Mouse (Mus musculus) embryo, embryonic 10.5 days (tissue): ENCODE results near the gene Ndufaf2.
A peak's percentile ranks its signal among the peaks of the same experiment; 100 is the strongest.

Experiments used
- DNase-seq: peaks from one replicate; pipeline ENCODE4 v3.0.0-alpha.2; 2015; ENCODE audit warnings: low spot score

Gene Ndufaf2

DNA sequence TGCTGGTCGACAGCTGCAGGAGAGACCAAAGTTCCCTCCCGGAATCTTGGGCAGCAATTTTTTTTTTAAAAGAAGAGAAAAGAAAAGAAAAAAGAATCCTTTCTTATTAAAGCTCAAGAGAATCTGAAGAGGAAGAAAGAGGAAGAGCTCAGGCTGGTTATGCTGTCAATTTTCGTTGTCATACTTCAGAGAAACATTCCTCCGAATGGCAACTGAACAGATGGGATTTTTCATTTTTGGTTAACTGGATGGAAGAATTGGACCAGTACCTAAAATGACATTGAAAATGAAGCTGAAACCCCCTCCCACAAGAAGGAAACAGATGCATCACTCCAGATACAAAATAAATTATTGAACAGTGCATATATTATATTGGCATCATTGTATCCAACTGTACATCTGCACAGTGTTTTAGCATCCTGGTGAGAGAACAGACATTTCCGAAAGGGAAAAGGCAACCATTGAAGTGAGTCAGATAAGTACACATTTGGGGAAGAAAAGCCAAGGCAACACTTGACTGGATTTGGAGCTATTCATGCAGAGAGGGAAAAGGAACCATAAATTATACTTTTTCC, 19.9 kb downstream of the Ndufaf2 start:
- no peak for DNase-seq

DNA sequence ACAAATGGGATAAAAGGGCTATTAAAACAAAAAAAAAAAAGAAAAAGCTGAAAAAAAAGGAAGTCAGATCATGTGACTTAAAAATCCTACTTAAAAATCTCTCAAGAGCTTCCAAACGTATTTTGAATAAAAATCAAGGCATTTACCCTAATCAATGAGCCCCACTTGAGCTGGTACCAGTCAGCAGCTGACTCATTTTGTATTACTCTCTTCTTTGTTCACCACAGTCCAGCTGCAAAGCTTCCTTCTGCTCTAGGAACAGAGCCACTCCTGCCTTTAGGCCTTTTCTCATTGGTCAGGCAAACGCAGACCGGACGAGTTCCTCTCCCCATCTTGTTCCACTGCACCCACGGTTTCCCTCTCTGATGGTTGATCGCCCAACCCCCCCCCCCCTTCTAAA, 22.8 kb downstream of the Ndufaf2 start:
- no peak for DNase-seq

DNA sequence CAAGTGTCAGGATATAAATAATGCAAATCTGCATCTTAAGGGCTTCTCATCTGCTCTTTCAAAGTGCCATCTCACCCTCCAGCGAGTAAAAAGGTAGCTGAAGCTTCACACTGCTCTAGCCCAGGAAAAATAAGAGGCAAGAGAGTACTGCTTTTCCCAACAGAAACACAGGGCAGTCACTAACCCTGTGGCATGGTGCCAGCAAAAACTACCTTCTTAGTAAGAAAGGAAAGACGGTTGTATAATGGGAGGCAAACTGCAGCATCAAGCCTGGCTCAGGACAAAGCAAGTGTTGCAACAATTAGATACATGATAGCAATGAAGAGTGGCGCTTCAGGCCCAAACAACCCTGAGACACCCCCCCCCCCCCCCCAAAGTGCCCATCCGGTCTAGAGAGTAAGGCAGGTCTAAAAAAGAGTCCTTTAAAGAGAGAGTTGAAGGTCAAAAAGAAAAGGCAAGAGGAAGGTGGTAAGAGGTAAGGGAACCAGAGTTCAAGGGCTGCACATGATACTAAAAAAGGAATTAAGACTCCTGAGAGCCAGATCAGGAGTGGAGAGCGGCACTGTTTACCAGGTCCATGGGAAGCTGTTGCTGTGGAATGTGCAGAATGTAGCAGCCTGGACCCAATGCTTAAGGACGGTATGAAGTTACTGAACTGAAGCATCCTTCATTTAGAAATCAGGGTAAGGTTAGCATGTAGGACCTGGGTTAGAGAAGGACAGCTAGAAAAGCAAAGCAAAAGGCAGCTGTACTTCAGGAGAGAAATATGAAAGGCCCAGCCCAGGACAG, 26.2 kb downstream of the Ndufaf2 start:
- DNase-seq, result no peak

DNA sequence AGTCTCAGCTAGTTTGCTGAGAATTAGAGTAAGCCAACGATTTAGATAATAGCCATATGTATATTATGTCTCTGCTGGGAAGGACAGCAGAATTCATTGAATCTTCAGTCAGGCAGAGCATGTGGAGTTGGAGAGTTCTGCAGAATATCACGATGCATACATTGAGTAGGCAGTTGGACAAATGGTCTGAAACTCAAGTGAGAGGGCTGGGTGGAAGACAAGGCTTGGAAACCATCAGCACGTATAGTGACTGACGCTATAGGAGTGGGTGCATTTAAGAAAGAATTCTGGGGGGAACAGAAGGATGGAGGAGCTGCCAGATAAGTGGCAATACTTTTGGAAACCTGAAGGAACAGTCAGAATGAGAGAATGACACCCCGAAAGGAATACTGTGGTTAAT, 27.7 kb downstream of the Ndufaf2 start:
- DNase-seq, result no peak

DNA sequence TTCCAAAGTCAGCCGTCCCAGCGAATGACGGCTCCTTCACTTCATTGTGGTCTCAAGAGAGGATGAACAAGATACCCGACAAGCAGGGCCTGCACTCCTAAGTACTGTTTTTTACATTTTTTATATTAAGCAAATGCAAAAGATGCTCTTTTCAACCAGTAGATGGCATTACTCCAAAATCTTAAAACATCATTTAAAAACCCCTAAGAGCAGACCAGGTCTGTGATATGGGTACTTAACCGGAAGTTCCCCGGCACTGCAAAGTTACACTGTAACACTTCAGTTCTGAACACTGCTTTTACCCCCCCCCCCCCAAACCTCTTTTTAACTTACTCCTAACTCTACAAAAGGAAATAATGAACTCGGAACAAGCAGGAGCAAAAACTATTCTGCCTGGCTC, 29.4 kb downstream of the Ndufaf2 start:
- no peak for DNase-seq

DNA sequence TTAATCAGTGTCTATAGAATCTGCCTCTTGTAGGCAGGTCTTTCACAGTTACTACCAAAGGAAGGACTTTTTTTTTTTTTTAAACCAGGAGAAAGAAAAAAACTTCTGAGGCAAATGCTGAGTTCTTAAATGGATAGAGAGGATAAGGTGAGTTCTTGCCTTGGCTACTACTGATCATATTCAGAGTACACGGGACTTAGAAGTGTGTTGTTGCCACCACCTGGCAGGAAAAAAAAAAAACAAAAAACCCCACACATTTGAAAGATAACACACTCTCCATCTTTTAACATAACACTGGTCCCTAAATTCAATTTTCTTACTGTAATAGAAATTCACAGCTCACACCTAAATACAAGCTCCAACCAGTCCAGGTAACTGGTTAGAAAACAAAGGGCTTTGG, 30.5 kb downstream of the Ndufaf2 start:
- DNase-seq, result no peak

DNA sequence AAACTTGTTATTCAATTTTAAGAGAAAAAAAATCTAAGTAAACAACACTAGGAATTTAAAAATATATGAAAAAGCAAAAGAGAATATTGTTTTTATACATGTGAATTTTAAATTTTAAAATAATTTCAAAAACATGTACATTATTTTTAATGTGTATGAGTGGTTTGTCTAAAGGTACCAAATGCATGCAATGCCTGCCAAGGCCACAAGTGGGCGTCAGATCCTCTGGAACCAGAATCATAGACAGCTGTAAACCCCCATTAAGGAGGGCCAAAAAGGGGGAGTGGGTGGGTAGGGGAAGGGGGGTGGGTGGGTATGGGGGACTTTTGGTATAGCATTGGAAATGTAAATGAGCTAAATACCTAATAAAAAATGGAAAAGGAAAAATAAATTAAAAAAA, 31.3 kb downstream of the Ndufaf2 start:
- DNase-seq, result peak; percentile 76

DNA sequence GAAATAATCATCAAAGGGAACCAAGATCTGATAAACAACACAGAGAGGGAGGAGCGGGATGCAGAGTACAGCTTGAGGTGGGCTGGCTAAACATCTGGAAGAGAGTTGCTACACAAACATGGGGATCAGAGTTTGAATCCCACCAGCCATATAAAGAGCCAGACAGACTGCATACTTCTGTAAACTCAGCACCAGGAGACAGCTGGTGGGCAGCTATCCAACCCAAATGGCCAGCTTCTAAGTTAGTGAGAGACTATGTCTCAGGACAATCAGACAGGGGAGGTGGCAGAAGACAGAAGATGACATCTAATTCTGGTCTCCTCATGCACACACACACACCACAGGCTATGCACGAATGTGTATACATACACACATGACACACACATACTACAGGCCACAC, 32.2 kb downstream of the Ndufaf2 start:
- DNase-seq, result no peak

DNA sequence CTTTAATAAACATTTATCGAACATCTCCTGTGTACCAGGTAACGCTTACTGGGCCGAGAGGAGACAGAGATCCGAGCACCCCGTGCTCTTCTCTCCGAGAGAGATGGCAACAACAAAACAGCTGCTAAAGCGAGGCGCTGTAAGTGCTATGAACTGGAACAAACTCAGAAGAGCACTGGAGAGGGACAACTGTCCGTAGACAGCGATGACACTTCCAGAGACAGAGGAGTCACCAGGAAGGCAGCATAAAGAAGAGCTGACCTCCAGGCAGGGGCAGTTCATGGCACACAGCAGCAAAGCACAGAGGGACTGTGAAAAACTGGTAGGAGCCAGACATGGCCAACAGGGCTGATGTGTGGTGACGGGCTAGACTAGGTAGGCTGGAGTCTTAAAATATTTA, 34.3 kb downstream of the Ndufaf2 start:
- DNase-seq, result no peak

DNA sequence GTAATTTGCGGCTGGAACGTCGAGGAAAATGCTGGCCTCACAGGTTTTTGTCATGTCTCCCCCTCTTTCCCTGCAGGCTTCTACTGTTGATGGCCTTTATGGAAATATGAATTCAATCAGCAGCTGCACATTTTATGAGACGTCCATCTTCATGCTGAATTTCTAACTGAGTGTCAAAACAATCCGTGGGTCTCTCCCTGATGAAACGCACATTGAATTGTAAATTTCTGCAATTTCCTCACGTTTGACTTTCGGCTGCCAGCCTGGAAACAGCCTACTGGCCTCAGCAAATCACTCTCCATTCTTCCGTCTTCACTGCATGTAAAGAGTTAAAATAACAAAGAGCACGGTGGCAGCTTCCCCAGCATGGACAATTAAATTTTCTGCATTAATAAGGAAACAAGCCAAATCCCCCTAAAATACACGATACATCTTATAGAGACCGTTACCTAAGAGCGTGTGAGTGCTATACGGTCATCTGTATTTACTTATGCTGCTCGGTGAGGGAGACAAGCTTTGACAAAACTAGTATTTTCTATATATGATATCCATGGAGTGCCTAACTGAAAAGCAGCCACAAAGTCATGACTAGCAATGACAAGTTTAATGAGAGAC, 35.2 kb downstream of the Ndufaf2 start:
- DNase-seq, result no peak

DNA sequence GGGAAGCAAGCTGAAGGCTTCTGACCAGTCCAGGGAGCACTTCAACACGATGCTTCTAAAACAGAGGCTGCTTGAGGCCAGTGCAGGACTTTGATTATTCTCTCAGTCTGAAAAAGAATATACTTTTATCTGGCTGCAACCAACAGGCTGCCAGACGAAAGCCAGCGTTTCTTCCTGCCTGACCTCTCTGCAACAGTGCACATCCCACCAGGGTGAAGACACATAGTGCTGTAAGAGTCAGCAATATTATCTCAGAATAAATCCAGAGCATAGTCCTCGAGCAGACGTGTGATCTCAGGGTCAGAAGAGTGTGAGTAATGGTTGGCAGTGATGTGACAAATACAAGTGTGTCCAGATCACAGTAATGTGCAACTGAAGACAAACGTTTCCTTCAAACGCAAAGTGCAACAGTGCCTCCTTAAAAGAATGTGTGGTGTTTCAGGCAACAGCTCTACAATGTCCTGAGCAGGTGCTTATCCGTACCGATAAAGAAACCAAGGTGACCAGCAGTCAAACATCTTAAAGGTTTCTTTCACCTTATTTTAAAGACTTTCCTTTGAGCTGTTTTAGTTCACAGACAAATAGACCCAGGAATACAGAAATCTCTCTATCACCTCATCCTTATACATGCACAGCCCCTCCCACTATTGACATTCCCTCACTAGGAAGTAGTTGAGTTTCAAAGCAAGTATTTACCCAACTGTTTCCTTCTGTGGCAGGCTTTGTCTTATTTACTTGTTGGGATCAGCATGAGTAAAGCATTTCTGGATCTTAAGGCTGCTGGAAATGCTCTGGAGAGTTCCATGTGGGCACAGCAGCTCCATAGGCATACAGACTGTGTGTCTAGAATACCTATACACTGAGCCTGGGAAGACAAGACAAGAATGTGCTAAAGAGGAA, 38.8 kb downstream of the Ndufaf2 start:
- no peak for DNase-seq

DNA sequence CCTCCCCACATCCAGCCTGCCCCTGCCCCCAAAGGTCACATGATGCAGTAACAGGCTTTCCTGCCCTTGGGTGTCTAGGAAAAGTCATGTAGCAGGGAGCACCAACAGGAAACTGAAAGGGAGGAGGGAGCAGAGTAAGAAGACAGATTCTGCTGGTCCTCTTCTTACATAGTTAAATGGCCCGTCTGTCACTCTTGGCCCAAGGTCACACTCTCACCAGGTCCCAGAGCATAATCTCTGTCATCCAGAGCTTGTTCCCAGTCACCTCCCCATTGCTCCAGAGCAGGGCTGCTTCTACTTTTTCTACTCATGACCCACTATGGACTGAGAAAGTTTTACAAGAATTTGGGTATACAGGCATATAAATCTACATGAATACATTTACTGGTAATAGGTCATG, 40.2 kb downstream of the Ndufaf2 start:
- no peak for DNase-seq

DNA sequence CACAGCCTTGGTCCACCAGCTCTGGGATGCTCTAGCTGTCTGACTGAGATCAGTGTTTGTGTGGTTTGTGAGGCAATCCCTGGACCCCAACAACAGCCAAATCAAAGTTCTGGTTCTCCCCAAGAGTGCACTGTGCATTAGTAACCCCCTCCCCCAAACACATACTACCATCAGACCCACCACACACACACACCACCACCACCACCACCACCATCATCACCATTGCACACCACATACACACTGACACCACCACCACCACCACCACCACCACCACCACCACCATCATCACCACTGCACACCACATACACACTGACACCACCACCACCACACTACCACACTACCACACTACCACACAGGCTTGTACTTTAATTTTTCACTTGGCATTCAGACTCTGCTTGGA, 40.8 kb downstream of the Ndufaf2 start:
- DNase-seq, result no peak

DNA sequence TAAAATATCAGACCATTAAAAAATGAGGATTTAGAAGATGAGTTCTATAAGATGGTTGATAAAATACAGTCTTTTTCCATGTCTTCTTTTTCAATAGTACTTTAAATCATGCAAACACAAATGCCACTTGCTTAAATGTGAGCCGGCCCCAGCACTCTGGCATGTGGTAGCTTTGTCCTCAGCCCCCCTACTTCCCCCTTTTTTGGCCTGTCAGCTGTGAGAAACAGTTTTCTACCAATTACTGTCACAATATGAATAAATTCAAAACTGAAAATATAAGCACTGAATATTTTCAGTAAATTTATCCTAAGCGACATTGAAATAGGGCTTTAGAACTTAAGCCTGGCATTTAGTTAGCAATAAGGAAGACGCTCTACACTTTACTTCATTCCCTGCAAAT, 44.2 kb downstream of the Ndufaf2 start:
- DNase-seq, result no peak

DNA sequence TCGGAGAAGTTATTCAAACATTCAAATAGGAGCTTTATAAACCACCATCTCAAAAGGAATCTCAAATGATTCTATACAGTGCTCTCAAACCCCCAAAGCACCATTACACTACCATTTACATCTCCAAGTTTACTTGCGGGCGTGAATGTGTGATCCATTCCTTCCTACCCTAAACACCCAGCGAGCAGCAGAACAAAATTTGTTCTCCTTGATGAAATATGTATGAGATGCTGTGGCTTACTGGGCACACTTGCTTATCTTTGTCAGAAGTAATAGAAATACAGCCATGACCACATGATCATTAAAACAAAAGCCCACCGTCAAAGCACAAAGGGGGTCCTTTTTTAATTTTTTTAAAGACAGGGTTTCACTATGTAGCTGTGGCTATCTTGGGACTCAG, 44.9 kb downstream of the Ndufaf2 start:
- no peak for DNase-seq

DNA sequence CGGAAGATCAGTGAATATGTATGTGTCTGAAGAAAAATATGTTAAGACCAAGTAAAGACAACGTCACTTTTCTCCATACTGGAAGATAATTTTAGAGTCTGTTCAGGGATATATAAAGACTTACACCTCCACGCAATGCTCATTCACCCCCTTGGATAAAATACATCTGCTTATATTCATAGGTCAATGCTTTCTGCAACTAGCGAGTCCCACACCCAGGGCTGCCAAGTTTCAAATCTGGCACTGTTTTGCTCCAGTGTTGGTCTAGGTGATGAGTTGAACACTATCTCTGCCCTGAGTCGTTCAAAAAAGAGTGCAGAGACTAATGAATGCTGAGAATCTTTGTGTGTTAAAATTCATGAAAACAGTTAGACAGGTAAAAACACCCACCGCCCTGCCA, 47.5 kb downstream of the Ndufaf2 start:
- no peak for DNase-seq

DNA sequence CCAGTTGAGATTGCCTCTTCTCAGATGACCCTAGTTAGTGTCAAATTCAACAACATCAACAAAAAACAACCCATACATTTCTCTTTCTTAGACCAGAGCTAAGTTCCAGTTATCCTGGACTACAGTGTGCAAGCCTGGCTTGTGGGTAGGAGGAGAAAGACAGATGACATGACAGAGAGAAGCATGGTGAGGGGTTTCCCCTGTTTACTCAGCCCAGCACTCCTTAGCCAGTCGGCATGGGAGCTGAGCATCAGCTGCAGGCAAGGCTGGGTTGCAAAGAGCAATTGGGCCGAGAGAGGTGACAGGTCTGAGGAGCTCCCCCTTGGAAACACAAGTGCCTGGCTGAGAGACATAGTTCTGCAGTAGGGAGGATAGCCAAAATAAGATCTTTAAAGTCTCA, 57.7 kb downstream of the Ndufaf2 start:
- no peak for DNase-seq

DNA sequence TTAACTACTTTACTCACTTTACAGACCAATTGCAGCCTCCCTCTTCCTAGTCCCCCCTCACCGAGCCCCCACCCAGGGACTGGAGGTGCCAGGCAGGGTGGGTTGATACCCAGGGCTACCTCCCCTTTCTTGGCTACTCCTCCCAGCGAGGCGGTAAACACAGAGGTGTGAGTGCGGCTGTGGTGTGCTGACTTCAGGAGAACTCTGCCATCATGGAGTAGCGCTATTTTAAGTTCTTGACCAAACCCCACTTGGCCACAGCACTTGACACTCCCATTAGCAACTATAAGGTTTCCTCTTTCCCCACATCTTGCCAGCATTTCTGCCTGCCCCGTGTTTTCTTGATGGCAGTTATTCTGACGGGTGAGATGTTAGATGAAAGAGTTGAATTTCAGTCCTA, 62.0 kb downstream of the Ndufaf2 start:
- no peak for DNase-seq

DNA sequence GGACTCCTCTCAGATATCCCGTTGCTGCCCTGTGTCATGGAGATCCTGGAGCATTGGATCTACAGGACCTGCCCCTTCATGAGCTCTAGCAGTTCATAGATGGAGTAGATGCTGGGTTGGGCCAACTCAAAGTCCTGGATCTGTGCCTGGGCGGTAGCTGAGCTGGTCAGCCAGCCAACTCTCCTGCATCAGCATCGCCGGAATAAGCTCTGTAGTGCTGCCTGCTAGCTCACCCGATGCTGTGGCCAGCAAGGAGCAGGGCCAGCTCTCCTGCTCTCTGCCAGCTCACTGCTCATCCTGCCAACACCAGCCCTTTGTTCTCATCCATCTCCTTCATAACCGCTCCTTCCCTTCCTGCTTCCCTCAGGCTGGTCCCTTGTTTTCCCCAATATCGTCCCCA, 62.8 kb downstream of the Ndufaf2 start:
- no peak for DNase-seq

DNA sequence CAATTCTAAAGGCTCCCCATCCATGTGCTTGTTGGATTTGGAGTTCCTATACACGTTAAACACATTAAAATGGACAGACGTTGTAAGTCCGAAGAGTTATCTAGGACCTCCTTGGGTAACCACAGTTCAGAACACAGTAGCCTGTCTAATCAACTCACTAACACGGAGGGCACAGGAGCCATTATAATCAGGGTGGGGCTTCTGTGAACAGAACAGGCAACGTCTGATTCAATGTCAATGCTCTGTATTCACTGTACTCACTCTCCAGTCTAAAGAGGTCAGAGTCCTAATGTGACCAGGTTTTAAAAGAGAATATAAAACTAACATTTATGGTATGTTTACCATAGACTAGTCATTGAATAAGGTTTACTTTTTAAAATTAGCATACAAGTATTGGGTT, 63.7 kb downstream of the Ndufaf2 start:
- no peak for DNase-seq

DNA sequence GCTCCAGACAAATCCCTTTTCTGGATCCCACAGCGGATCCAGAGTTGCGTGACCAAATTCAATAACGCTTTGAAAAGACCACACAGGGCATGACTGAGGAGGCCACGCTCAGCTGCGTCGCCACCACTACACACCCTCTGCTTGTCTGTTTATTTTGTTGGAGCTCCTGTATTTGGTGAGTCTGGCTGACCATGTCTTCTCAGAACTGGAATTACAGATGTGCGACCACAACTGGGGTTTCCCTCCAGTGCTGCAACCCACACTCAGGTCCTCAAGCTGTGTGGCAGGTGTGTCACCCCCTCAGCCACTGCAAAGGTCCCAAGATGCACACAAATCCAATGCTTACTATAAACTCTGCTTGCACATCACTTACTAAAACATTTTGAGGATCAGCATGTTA, 66.1 kb downstream of the Ndufaf2 start:
- no peak for DNase-seq

DNA sequence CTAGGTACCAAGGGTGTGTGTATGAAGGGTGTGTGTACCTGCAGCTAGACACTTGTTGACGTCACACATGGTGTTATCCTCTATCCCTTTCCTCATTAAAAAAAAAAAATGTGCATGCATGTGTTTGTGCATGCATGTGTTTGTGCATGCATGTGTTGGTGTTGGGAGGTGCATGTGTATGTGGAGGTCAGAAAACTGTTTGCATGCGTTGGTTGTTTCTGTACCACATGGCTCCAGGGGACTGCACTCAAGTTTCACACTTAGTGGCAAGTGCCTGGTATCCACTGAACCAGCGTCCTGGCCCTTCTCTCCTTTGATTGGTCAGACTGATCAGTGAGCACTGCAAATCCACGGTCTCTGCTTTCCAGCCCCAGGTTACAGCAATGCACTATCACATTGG, 71.7 kb downstream of the Ndufaf2 start:
- DNase-seq, result no peak

DNA sequence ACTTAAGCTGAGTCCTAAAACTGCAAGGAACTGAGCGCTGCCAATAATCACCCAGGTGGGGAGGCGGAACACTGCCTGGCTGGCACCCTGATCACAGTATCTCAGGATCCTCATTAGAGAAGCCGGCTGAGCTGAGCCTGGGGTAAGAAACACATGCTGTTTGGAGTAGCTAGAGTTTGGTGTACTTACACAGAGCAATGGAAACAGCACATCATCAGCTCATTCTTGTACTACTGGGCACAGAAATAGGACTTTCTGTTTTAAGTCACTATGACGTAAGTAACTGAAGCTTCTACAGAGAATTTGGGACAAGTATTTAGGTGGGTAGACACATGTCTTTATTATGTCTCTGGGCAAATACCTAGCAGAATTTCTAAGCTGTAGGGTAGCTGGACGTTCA, 72.4 kb downstream of the Ndufaf2 start:
- no peak for DNase-seq
